Mouse (Mus musculus) neural tube, embryonic 13.5 days (tissue): ENCODE data around the gene Tjp1. TPM values are rescaled to one million over a fixed set of nuclear protein-coding genes. Genes with fewer than 3 reads are reported as not detected.
A peak's percentile ranks its signal among the peaks of the same experiment; 100 is the strongest.

Experiments used
- ATAC-seq: fragments of 200-750 bp; cut with Nextera tagmentation; 2 replicates; pipeline ENCODE4 v1.8.0; 2017; ENCODE audit warnings: low read depth, mild to moderate bottlenecking, moderate TSS enrichment, moderate library complexity
- H3K27ac ChIP-seq: fragments of 300-500 bp; sonication (generic); replicated peaks from 2 replicates; pipeline ENCODE4 v1.5.1; 2015; ENCODE audit warnings: moderate library complexity, mild to moderate bottlenecking, inconsistent platforms
- H3K27me3 ChIP-seq: fragments of 300-500 bp; sonication (generic); 2 replicates; pipeline ENCODE4 v1.6.1; 2015; ENCODE audit warnings: mild to moderate bottlenecking, inconsistent platforms
- H3K36me3 ChIP-seq: fragments of 300-500 bp; sonication (generic); 2 replicates; pipeline ENCODE4 v1.6.1; 2015; ENCODE audit warnings: mild to moderate bottlenecking, inconsistent platforms
- H3K4me1 ChIP-seq: fragments of 300-500 bp; sonication (generic); replicated peaks from 2 replicates; pipeline ENCODE4 v1.6.1; 2015; ENCODE audit warnings: inconsistent platforms
- H3K4me2 ChIP-seq: fragments of 300-500 bp; sonication (generic); 2 replicates; pipeline ENCODE4 v1.6.1; 2015; ENCODE audit warnings: inconsistent platforms, mild to moderate bottlenecking, moderate library complexity
- H3K4me3 ChIP-seq: fragments of 300-500 bp; sonication (generic); 2 replicates; pipeline ENCODE4 v1.5.1; 2015; ENCODE audit warnings: mild to moderate bottlenecking, inconsistent platforms
- H3K9ac ChIP-seq: fragments of 300-500 bp; sonication (generic); 2 replicates; pipeline ENCODE4 v1.6.1; 2015; ENCODE audit warnings: moderate library complexity, mild to moderate bottlenecking, inconsistent platforms
- H3K9me3 ChIP-seq: fragments of 300-500 bp; sonication (generic); 2 replicates; pipeline ENCODE4 v1.6.1; 2016; ENCODE audit warnings: inconsistent platforms
- WGBS: fragments of 180-500 bp; shearing (Covaris S2); methylation state at CpG from one replicate; pipeline ENCODE4 v1.1.7; 2015; 5-methylcytosine and 5-hydroxymethylcytosine counted together
- polyA plus RNA-seq: library from polyadenylated mRNA; unstranded; fragments of >200 nt; fragmentation: Nextera tagmentation; extraction: Ambion mirVana; gene quantifications from 2 replicates; pipeline ENCODE4 v1.2.1, GENCODE M21; 2015

Tjp1 gene
- 25.2 and 31.2 TPM in 2 replicates for polyA plus RNA-seq

- H3K9ac ChIP-seq: peak within 1 kb of the TSS; percentile 87
- no peaks in the 10 kb centered on the region for H3K36me3 ChIP-seq
- peak within 1 kb of the TSS; percentile 80 for H3K4me3 ChIP-seq
- peak within 1 kb of the TSS; percentile 90 for H3K27ac ChIP-seq
- ATAC-seq: peak; percentile 88
- under 1% methylated on average over 106 of the region's 115 CpGs for WGBS
- peak within 1 kb of the TSS; percentile 74 for H3K4me2 ChIP-seq
- H3K9me3 ChIP-seq: no peaks in the 10 kb centered on the region
- peaks cover 69% of the 10 kb centered on the region for H3K27me3 ChIP-seq
- peaks cover 18% of the 10 kb centered on the region for H3K4me1 ChIP-seq
Observed at GRCm38 (mm10) chr7:65527071-65528007, at the start of gene Tjp1. TSS of gene Tjp1 (minus strand) at chr7:65527781.

GRCm38 (mm10) chr7:65577118-65577517 is 49.5 kb upstream of the Tjp1 start:
- 48% methylated on average over 12 of the region's 12 CpGs for WGBS
- Histone ChIP-seq H3K9me3 (no peaks in the 10 kb centered on the region), H3K4me3 (no peak overlapping the region), H3K27ac (no peak overlapping the region), H3K9ac (0 out of 2 replicates have a peak overlapping the region, but pooled peaks have one; percentile 22), H3K4me2 (no peak overlapping the region), H3K4me1 (peaks cover 16% of the 10 kb centered on the region), H3K36me3 (no peaks in the 10 kb centered on the region), H3K27me3 (no peaks in the 10 kb centered on the region)
- peak; percentile 70; the same call in 1 of the 2 replicates for ATAC-seq

- no peak for ATAC-seq
- Histone ChIP-seq H3K36me3 (no peaks in the 10 kb centered on the region), H3K27ac (no peak overlapping the region), H3K4me3 (no peak overlapping the region), H3K4me2 (no peak overlapping the region), H3K9me3 (no peaks in the 10 kb centered on the region), H3K4me1 (peaks cover 8% of the 10 kb centered on the region), H3K9ac (no peak overlapping the region), H3K27me3 (no peaks in the 10 kb centered on the region)
- WGBS: 44% methylated on average over 5 of the region's 5 CpGs
Observed at GRCm38 (mm10) chr7:65572731-65573130, 45.1 kb upstream of the Tjp1 start.

DNA sequence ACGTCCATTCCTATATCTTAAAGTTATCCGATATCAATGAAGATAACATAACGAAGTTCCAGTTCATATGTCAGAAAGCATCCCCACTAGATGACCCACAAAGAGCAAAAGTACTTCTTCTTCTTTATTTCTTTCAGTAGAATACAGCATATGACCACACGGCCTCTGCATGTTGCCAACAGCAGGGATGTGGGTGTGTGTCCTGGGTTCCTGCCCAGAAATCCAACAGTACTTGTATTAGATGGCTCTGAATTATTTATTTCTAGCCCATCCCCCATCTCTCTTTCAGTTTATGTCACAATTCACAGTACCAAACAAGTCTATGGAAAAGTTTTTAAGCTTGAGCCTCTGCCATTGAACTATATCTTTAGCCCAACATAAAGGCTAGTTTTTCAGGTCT is 43.1 kb upstream of the Tjp1 start:
- no peak overlapping the region for H3K9ac ChIP-seq
- WGBS: 91% methylated on average over 4 of the region's 4 CpGs
- H3K27ac ChIP-seq: no peak overlapping the region
- no peaks in the 10 kb centered on the region for H3K36me3 ChIP-seq
- H3K4me3 ChIP-seq: no peak overlapping the region
- 0 out of 2 replicates have a peak, but pooled peaks cover 4% of the 10 kb centered on the region for H3K4me1 ChIP-seq
- H3K9me3 ChIP-seq: no peaks in the 10 kb centered on the region
- no peak overlapping the region for H3K4me2 ChIP-seq
- H3K27me3 ChIP-seq: no peaks in the 10 kb centered on the region
- ATAC-seq: no peak

DNA sequence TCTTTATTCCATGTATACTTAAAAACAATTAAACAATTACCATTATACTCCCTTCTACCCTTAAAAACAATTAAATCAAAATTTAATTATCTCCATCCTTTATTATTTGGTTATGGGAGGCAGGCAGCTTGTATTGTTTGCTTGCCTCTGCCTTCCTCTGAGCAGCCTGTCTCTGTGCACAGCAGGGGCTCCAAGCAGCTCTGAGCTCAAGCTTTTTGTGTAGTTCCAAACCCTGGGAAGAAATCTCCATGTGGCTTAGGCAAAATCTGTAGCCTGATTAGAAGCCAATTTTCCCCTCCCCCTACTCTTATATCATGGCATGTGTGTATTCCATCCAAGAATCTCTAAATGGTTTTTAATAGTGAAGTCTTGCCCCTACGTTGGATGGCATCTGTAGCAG is 28.4 kb upstream of the Tjp1 start:
- no peak overlapping the region for H3K9ac ChIP-seq
- H3K27me3 ChIP-seq: no peaks in the 10 kb centered on the region
- no peak overlapping the region for H3K4me3 ChIP-seq
- ATAC-seq: no peak
- H3K4me2 ChIP-seq: no peak overlapping the region
- no peaks in the 10 kb centered on the region for H3K4me1 ChIP-seq
- H3K36me3 ChIP-seq: no peaks in the 10 kb centered on the region
- no peak overlapping the region for H3K27ac ChIP-seq
- 45% methylated on average over 1 of the region's 1 CpGs for WGBS
- no peaks in the 10 kb centered on the region for H3K9me3 ChIP-seq

GRCm38 (mm10) chr7:65545741-65546140 is 18.2 kb upstream of the Tjp1 start:
- H3K4me2 ChIP-seq: no peak overlapping the region
- H3K9ac ChIP-seq: no peak overlapping the region
- H3K36me3 ChIP-seq: no peaks in the 10 kb centered on the region
- no peaks in the 10 kb centered on the region for H3K9me3 ChIP-seq
- H3K4me3 ChIP-seq: no peak overlapping the region
- 11% methylated on average over 5 of the region's 5 CpGs for WGBS
- peaks cover 5% of the 10 kb centered on the region; the same call in 1 of the 2 replicates for H3K4me1 ChIP-seq
- no peak overlapping the region for H3K27ac ChIP-seq
- no peaks in the 10 kb centered on the region for H3K27me3 ChIP-seq
- ATAC-seq: peak; percentile 47; the same call in 1 of the 2 replicates

DNA sequence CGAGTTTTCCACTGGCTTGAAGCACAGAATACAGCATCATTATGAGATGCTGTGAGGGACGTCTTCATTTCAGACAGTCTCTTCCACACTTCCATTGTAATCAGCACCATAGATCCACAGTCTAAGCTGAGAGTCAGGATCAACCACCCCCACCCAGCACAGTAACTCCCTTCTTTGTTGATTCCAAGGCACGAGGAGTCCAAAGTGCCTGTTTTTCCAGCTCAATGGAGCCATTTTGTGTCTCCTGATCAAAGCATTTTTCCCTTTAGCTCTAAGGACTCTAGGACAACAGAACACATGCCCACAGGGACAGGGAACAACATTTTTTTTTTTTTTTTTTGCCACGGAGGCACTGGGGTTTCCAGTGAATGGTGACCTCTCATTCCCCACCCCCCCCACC is 5.1 kb upstream of the Tjp1 start:
- Histone ChIP-seq H3K4me3 (no peak overlapping the region), H3K9ac (no peak overlapping the region), H3K27ac (no peak overlapping the region), H3K27me3 (peaks cover 53% of the 10 kb centered on the region), H3K36me3 (no peaks in the 10 kb centered on the region), H3K4me2 (no peak overlapping the region), H3K9me3 (no peaks in the 10 kb centered on the region), H3K4me1 (no peaks in the 10 kb centered on the region)
- WGBS: 11% methylated on average over 4 of the region's 4 CpGs
- no peak for ATAC-seq

DNA sequence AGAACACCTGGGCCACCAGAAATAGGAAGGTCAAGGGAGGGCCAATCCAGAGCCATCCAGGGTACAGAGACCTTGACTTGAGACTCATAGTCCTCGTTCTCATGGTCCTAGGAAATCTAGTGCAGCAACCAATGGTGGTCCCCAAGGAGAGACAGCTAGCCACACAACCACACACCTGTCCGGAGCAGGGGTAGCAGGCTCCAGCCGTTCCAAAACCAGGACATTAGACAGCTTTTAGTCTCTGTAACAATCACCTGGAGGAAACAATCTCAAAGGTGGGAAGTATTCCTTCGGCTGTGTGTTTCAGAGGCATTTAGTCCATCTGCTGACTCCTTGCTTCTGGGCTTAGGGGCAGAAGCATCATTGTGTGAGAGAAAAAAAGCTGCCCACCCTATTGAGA is 4.5 kb downstream of the Tjp1 start:
- no peaks in the 10 kb centered on the region for H3K9me3 ChIP-seq
- no peak overlapping the region for H3K9ac ChIP-seq
- H3K4me3 ChIP-seq: no peak overlapping the region
- H3K27ac ChIP-seq: no peak overlapping the region
- 96% methylated on average over 4 of the region's 4 CpGs for WGBS
- ATAC-seq: no peak
- peaks cover 18% of the 10 kb centered on the region for H3K4me1 ChIP-seq
- no peak overlapping the region for H3K4me2 ChIP-seq
- no peaks in the 10 kb centered on the region for H3K36me3 ChIP-seq
- H3K27me3 ChIP-seq: peaks cover 36% of the 10 kb centered on the region

GRCm38 (mm10) chr7:65522490-65522889 is 5.1 kb downstream of the Tjp1 start:
- no peak overlapping the region for H3K4me3 ChIP-seq
- no peaks in the 10 kb centered on the region for H3K9me3 ChIP-seq
- H3K9ac ChIP-seq: no peak overlapping the region
- H3K27ac ChIP-seq: no peak overlapping the region
- no peak for ATAC-seq
- H3K36me3 ChIP-seq: no peaks in the 10 kb centered on the region
- H3K27me3 ChIP-seq: peaks cover 31% of the 10 kb centered on the region
- H3K4me2 ChIP-seq: no peak overlapping the region
- WGBS: 73% methylated on average over 12 of the region's 12 CpGs
- H3K4me1 ChIP-seq: peaks cover 18% of the 10 kb centered on the region

DNA sequence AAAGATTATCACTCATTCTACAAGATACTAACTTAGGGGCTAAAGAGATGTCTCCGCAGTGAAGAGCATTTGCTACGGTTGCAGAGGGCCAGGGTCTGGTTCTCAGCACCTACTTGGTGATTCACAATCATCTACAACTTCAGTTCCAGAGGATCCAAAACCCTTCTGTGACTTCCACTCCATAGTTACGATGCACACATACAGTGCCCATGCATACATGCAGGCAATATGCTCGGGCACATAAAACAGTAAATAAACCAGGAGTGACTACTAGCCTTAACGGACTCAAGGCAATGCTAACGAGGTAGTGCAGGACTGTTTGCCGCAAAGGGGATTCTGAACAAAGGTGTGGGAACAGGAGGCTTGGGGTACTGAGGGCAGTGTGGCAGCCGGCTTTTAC is 7.0 kb downstream of the Tjp1 start:
- ATAC-seq: no peak
- Histone ChIP-seq H3K27ac (no peak overlapping the region), H3K27me3 (peaks cover 17% of the 10 kb centered on the region), H3K4me1 (peaks cover 3% of the 10 kb centered on the region; the same call in 1 of the 2 replicates), H3K4me3 (no peak overlapping the region), H3K9ac (no peak overlapping the region), H3K36me3 (no peaks in the 10 kb centered on the region), H3K9me3 (no peaks in the 10 kb centered on the region), H3K4me2 (no peak overlapping the region)
- 88% methylated on average over 8 of the region's 8 CpGs for WGBS

GRCm38 (mm10) chr7:65519788-65520563 is 7.6 kb downstream of the Tjp1 start:
- H3K4me2 ChIP-seq: no peak overlapping the region
- H3K9me3 ChIP-seq: no peaks in the 10 kb centered on the region
- WGBS: 38% methylated on average over 12 of the region's 12 CpGs
- no peak overlapping the region for H3K9ac ChIP-seq
- H3K4me3 ChIP-seq: no peak overlapping the region
- H3K27me3 ChIP-seq: peaks cover 11% of the 10 kb centered on the region
- H3K4me1 ChIP-seq: no peaks in the 10 kb centered on the region
- ATAC-seq: no peak; the same call in none of the 2 replicates
- H3K27ac ChIP-seq: no peak overlapping the region
- no peaks in the 10 kb centered on the region for H3K36me3 ChIP-seq

DNA sequence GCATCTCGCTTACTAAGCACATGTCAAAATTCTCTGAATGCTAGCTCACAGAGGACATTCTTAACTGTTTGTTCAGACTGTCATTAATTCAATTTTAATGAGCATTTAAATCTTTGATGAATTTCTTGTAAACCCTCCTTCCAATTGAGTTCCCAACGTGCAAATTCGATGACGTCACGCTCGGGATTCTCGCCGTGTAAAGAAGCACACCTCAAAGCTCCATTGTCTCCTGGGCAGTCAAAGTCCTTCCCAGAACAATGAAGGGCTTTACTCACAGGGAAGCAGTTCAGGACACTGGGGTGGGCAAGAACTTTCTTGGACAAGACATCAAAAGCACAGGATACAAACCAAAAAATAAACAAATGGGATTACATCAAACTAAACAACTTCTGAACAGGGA is 10.7 kb downstream of the Tjp1 start:
- Histone ChIP-seq H3K4me3 (no peak overlapping the region), H3K4me1 (peaks cover 27% of the 10 kb centered on the region), H3K9ac (no peak overlapping the region), H3K27me3 (no peaks in the 10 kb centered on the region; the same call in 1 of the 2 replicates), H3K36me3 (no peaks in the 10 kb centered on the region), H3K27ac (no peak overlapping the region), H3K4me2 (no peak overlapping the region), H3K9me3 (no peaks in the 10 kb centered on the region)
- WGBS: 33% methylated on average over 8 of the region's 8 CpGs
- no peak for ATAC-seq
